Mouse (Mus musculus): ENCODE results near the gene Dpagt1.

The Dpagt1 gene

GRCm38 (mm10) chr9:44378153-44378730 lies 52.4 kb downstream of the Dpagt1 start:
- no peak for DNase-seq (ENCODE audit: low spot score in 2 of 2)

DNA sequence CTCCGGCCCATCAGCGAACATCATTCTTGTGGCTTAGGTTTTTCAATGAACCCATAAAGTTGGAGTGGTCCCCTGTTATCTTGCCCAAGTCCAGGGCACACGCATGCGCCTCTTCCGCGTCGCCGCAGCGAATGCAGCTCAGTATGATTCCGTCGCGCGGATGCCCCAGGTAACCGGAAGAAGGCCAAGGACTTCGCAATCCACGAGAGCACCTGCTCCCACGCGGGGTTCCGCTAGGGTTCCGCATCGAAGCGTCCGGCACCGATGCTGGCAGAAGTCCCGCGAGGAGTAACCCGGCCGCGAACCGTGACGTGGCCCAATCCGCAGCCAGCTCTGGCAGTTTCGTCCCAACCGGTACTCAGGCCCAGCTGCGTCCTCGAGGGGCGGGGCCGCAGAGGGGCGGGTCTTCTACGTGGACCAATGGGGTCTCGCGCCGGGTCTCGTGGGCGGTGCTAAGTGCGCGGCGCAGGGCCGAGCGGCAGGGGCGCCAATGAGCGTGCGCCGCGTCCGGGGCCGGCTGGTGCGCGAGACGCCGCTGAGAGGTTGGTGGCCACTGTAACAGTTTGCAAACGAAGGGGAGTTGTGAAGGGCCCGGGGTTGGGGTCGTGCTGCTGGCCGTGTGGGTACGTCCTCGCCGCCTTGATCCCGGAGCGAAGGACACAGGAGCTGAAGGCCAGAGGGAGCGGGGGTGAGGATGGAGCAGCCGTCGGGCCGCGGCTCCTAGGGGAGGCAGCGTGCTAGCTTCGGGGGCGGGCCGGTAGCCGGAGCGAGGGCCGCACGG lies 53.4 kb downstream of the Dpagt1 start, which contains the start of gene Hyou1:
Gene Hyou1, plus strand, starts transcription at position 437 of the 781 bp plus-strand sequence.
- peak; percentile 99 to 100 for DNase-seq (ENCODE audit: low spot score in 2 of 2)

DNA sequence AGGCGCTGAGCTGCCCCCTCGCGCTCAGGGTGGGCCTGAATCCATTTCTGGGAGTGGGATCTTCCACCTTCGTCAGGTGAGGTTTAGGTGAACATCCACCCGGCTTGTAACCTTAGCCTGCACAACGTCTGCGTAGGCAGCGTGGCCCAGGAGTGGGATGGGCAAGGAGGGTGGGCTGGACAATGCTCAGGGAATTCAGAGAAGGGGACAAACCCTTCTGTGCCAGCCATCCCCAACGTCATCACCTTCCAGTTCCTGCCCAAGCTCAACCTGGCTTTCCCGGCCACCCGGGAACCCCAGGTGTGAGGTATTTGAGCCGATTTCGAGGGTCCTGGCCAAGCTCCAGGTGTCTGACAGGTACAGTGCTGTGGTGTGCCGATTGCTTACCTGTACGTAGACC lies 54.0 kb downstream of the Dpagt1 start:
- DNase-seq (ENCODE audit: low spot score in 2 of 2), result no peak
